Mouse (Mus musculus) G1E (cell line): ENCODE results near the gene Ptprj. TPM values are rescaled to one million over a fixed set of nuclear protein-coding genes. Genes with fewer than 3 reads are reported as not detected.

Experiments used
- ATAC-seq: 2 replicates; pipeline ENCODE4 v1.8.0; 2016; ENCODE audit warnings: mild to moderate bottlenecking; ENCODE audit not compliant: insufficient number of reproducible peaks, poor library complexity, low FRiP score, severe bottlenecking; ENCODE audit errors: extremely low read depth
- DNase-seq: peaks from one replicate; pipeline ENCODE4 v3.0.0; 2012; ENCODE audit warnings: low spot score
- H3K27me3 ChIP-seq: 2 replicates; pipeline ENCODE4 v1.6.1; 2012; ENCODE audit warnings: mild to moderate bottlenecking, low read length, inconsistent platforms; ENCODE audit not compliant: insufficient read depth
- H3K36me3 ChIP-seq: replicated peaks from 2 replicates; pipeline ENCODE3; 2012; ENCODE audit warnings: mild to moderate bottlenecking, inconsistent platforms
- H3K4me1 ChIP-seq: 2 replicates; pipeline ENCODE4 v1.6.1; 2012; ENCODE audit warnings: low read depth, low read length, inconsistent platforms, mixed read lengths; ENCODE audit not compliant: insufficient read depth
- H3K4me3 ChIP-seq: 2 replicates; pipeline ENCODE4 v1.5.1; 2012; ENCODE audit warnings: low read depth, mild to moderate bottlenecking, inconsistent platforms, low read length, moderate library complexity, mixed read lengths
- H3K9me3 ChIP-seq: replicated peaks from 2 replicates; pipeline ENCODE4 v1.6.1; 2012; ENCODE audit warnings: inconsistent platforms
- CTCF ChIP-seq: IDR thresholded peaks from 2 replicates; pipeline ENCODE4 v1.5.1; 2012; ENCODE audit warnings: low read depth, low read length, inconsistent platforms, mixed read lengths
- GATA1 ChIP-seq: IDR thresholded peaks from 2 replicates; pipeline ENCODE4 v1.6.1; 2012; ENCODE audit warnings: borderline replicate concordance, low read length, inconsistent platforms, mixed read lengths
- GATA2 ChIP-seq: IDR thresholded peaks from 2 replicates; pipeline ENCODE4 v1.6.1; 2012; ENCODE audit warnings: low read depth, low read length, inconsistent platforms, borderline replicate concordance
- POLR2AphosphoS5 ChIP-seq: IDR thresholded peaks from 2 replicates; pipeline ENCODE4 v1.6.1; 2012; ENCODE audit warnings: low read depth, low read length, inconsistent platforms; ENCODE audit not compliant: insufficient replicate concordance
- TAL1 ChIP-seq: conservative IDR thresholded peaks from 2 replicates; pipeline ENCODE4 v1.6.1; 2012; ENCODE audit warnings: low read depth, low read length, inconsistent platforms, mixed read lengths
- polyA plus RNA-seq: library from polyadenylated mRNA; stranded (reverse); fragments of >175 nt; gene quantifications from 2 replicates; pipeline ENCODE4 v1.2.3, GENCODE M21; 2012
- total RNA-seq, 2 experiments: library from RNA; stranded (forward) in 1 of 2; stranded (reverse) in 1 of 2; fragments of 200-1000 nt in 1 of 2; fragments of >200 nt in 1 of 2; fragmentation: Nextera tagmentation in 1 of 2; gene quantifications; 2 replicates each; pipeline ENCODE4 v1.2.3; 2014 to 2017

The Ptprj gene
- total and polyA plus RNA-seq, 3 experiments = 0.02 to 0.44 TPM; not detected in 1

DNA sequence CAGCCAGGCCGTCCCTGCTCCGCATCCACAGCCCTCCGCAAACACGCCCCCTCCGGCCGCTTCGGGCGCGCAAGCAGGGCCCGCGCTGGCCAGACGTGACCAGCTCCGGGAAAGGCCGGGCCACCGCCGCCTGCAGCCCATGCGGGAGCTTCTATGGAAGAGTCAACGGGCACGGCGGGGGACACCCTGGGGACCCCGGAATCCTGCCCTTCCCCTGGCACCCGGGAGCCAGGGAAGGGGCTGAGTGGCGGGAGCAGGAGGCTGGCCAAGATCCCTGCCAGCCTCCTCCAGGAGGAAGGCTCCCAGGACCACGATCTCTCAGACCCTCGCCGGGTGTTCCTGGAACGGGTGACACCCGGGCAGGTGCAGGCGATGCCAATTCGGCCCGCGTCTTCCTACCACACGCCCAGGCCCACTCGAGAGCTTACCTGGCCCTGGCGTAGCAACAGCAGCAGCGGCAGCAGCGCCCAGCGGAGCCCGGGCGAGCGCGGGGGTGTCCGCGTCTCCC lies 665 bp downstream of the Ptprj start:
- no peak for TF ChIP-seq GATA1
- H3K36me3 ChIP-seq = no peaks in the 10 kb centered on the region
- H3K4me1 ChIP-seq = peaks cover 2% of the 10 kb centered on the region; the same call in 1 of the 2 replicates
- DNase-seq = no peak
- H3K4me3 ChIP-seq = peak overlapping the region; percentile 54
- peaks cover 10% of the 10 kb centered on the region for H3K9me3 ChIP-seq
- no peak for ATAC-seq
- H3K27me3 ChIP-seq = peaks cover 13% of the 10 kb centered on the region; the same call in 1 of the 2 replicates

DNA sequence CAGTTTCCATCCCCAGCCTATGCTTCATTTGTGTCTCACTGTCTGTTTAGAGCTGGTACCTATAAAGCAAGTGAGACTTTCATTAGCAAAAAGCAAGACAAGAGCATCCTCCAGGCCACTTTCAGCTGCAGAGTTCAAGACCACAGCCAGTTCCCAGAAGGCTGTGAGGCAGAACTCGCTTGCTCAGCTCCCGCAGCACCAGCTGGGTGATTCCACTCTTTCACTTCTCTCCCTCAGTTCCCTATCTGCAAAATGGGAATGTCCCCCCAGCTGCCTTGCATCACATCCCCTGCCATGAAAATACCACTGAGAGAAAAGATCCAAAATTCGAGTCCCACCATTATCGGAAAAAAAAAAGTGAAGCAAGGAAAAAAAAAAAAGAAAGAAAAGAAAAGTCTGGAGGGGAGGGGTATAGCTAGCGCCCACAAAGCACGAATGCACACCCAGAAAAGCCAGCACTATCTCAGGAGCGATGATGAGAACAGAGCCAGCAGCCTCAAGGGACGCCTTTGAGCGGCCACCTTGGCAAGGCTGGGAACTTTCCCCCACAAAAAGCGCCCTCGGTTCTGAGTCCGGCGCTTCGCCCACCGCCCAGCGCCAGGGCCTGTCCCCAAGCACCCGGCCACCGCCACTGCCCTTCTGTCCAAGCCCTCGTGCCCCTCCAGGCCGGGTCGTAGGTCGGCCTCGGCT lies 1.3 kb downstream of the Ptprj start:
- peaks cover 10% of the 10 kb centered on the region for H3K9me3 ChIP-seq
- H3K4me1 ChIP-seq = no peaks in the 10 kb centered on the region
- ATAC-seq = no peak
- peaks cover 13% of the 10 kb centered on the region; the same call in 1 of the 2 replicates for H3K27me3 ChIP-seq
- no peak for DNase-seq
- TF ChIP-seq GATA2 = no peak
- TF ChIP-seq GATA1 = no peak
- TF ChIP-seq TAL1 = no peak
- no peak for TF ChIP-seq POLR2AphosphoS5
- TF ChIP-seq CTCF = no peak
- peak overlapping the region; percentile 54; the same call in 1 of the 2 replicates for H3K4me3 ChIP-seq
- no peaks in the 10 kb centered on the region for H3K36me3 ChIP-seq

DNA sequence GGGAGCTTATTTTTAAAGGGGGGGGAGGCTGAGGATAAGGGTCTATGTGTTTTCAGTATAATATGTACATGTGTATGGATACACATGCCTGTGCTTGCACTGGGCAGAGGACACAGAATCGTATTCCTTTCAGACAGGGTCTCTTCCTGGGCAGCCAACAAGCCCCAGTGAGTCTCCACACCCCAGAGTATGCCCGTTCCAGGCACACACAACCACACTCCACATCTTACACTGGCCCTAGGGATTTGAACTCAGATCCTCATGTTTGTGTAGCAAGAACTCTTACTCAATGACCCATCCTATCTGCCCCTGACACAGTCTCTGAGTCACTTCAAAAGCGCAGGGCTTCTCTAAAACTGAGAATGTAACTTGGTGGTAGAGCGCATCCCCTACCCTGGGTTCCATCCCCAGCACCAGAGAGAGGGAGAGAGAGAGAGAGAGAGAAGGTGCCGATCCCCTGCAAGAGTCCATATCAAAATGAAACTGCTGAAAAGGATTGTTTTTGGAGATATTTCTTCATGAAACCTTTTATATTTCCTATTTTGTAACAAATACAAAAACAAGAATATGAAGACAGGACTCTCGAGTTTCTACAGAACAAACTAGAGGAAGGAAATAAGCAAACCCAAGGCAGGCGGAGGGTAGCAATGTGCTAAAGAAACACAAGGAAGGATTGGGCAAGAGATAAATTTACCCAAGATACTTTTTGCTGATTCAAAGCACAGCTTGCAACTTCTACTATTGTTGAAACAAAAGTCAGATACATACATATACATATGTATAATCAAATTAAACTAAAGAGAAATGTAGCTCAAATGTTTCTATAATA lies 2.8 kb downstream of the Ptprj start:
- H3K36me3 ChIP-seq = no peaks in the 10 kb centered on the region
- peaks cover 13% of the 10 kb centered on the region; the same call in 1 of the 2 replicates for H3K27me3 ChIP-seq
- H3K4me1 ChIP-seq = no peaks in the 10 kb centered on the region
- ATAC-seq (no peak), DNase-seq (no peak)
- TF ChIP-seq GATA1 = no peak
- no peak overlapping the region for H3K4me3 ChIP-seq
- peaks cover 10% of the 10 kb centered on the region for H3K9me3 ChIP-seq

DNA sequence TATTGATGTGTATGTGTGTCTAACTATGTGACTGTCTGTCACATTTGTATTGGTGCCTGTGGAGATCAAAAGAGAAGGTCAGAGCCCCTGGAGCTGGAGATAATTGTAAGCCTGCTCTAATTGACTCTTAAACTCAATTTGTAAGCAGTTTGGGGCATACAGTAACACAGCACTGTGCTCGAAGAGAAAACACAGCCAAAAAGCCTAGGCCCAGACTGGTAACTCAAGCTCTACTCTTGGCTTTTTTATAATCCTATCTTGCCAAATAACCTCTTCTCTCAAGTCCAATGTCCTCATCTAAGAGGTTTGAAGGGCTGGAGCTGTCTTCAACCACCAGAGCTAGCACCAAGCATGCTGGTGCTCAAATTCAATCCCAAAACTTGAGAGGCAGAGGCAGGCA lies 3.5 kb downstream of the Ptprj start:
- DNase-seq (no peak), ATAC-seq (no peak)
- no peaks in the 10 kb centered on the region for H3K4me1 ChIP-seq
- H3K36me3 ChIP-seq = no peaks in the 10 kb centered on the region
- TF ChIP-seq GATA1 (no peak), GATA2 (no peak), TAL1 (no peak), POLR2AphosphoS5 (no peak), CTCF (no peak)
- peaks cover 13% of the 10 kb centered on the region; the same call in 1 of the 2 replicates for H3K27me3 ChIP-seq
- peaks cover 10% of the 10 kb centered on the region for H3K9me3 ChIP-seq
- no peak overlapping the region for H3K4me3 ChIP-seq

DNA sequence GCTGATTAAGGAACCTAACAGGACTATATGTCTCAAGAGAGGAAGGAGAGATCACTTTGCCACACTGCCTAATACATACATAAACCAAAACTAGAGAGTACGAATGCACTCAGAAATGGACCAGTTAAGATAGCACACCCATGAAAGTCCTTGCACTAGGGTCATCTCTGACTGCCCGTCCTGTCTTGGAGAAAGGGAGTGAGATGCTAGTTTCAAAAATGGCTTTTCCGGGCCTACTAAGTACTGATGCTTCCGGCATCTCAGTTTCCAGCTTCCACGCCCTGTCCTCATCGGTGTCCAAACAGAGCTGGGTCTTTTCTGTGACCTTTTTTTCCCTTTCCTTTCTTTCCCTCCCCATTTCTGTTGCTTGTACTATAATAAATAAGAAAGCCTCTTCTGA lies 4.0 kb downstream of the Ptprj start:
- DNase-seq (no peak), ATAC-seq (no peak)
- no peaks in the 10 kb centered on the region for H3K36me3 ChIP-seq
- H3K27me3 ChIP-seq = peaks cover 13% of the 10 kb centered on the region; the same call in 1 of the 2 replicates
- H3K4me3 ChIP-seq = no peak overlapping the region
- H3K4me1 ChIP-seq = no peaks in the 10 kb centered on the region
- H3K9me3 ChIP-seq = peaks cover 10% of the 10 kb centered on the region
- TF ChIP-seq POLR2AphosphoS5 (no peak), GATA1 (no peak), CTCF (no peak), TAL1 (no peak), GATA2 (no peak)

DNA sequence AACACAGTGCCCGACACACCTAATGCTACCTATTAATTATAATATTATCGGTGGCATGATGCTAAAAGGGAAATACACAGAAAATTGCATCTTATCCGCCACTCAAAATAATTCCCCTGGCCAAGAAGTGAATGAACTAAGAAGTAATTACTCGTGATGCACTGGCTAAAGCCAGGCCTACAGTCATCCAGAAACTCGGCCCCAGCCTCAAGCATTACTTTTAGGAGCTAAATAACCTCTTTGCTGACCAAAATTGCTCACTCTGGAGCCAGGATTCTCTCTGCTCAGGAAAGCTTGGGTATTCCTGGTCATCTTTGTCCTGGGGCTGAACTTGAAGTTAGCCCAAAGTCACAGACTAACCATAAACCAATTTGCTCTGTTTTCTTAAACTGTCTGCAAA lies 4.7 kb downstream of the Ptprj start:
- Histone ChIP-seq H3K4me3 (no peak overlapping the region), H3K36me3 (no peaks in the 10 kb centered on the region), H3K27me3 (peaks cover 9% of the 10 kb centered on the region; the same call in 1 of the 2 replicates), H3K4me1 (no peaks in the 10 kb centered on the region), H3K9me3 (peaks cover 9% of the 10 kb centered on the region)
- DNase-seq = no peak
- no peak for ATAC-seq
- TF ChIP-seq TAL1 (no peak), GATA1 (no peak), CTCF (no peak), POLR2AphosphoS5 (no peak), GATA2 (no peak)
